Mouse (Mus musculus) limb, embryonic 14.5 days (tissue): ENCODE results near the gene Ghrhr. TPM values are rescaled to one million over a fixed set of nuclear protein-coding genes. Genes with fewer than 3 reads are reported as not detected.

ENCODE experiments used
- ATAC-seq: fragments of 200-750 bp; cut with Nextera tagmentation; 2 replicates; pipeline ENCODE4 v1.8.0; 2017; ENCODE audit warnings: low read depth, moderate number of reproducible peaks, moderate TSS enrichment; ENCODE audit not compliant: low FRiP score
- DNase-seq: peaks from one replicate; pipeline ENCODE4 v3.0.0-alpha.2; 2015; ENCODE audit warnings: low spot score
- H3K27ac ChIP-seq: fragments of 300-500 bp; sonication (generic); replicated peaks from 2 replicates; pipeline ENCODE4 v1.5.1; 2014; ENCODE audit warnings: low read depth, mild to moderate bottlenecking, low read length, moderate library complexity, mixed read lengths
- H3K27me3 ChIP-seq: fragments of 300-500 bp; sonication (generic); 2 replicates; pipeline ENCODE4 v1.6.1; 2014; ENCODE audit warnings: low read length, mixed read lengths; ENCODE audit not compliant: control insufficient read depth, insufficient read depth
- H3K36me3 ChIP-seq: fragments of 300-500 bp; sonication (generic); 2 replicates; pipeline ENCODE4 v1.6.1; 2014; ENCODE audit warnings: mild to moderate bottlenecking, low read length, moderate library complexity, mixed read lengths; ENCODE audit not compliant: control insufficient read depth, insufficient read depth
- H3K4me1 ChIP-seq: fragments of 300-500 bp; sonication (generic); 2 replicates; pipeline ENCODE4 v1.6.1; 2014; ENCODE audit warnings: antibody characterized with exemption, low read length, mixed read lengths; ENCODE audit not compliant: control insufficient read depth, insufficient read depth
- H3K4me2 ChIP-seq: fragments of 300-500 bp; sonication (generic); replicated peaks from 2 replicates; pipeline ENCODE4 v1.6.1; 2014; ENCODE audit warnings: low read depth, mild to moderate bottlenecking, low read length, moderate library complexity; ENCODE audit not compliant: severe bottlenecking
- H3K4me3 ChIP-seq: fragments of 300-500 bp; sonication (generic); replicated peaks from 2 replicates; pipeline ENCODE4 v1.5.1; 2014; ENCODE audit warnings: low read length
- H3K9ac ChIP-seq: fragments of 300-500 bp; sonication (generic); 2 replicates; pipeline ENCODE4 v1.6.1; 2014; ENCODE audit warnings: mild to moderate bottlenecking, low read depth, low read length, moderate library complexity; ENCODE audit not compliant: severe bottlenecking
- H3K9me3 ChIP-seq: fragments of 300-500 bp; sonication (generic); 2 replicates; pipeline ENCODE4 v1.6.1; 2016; ENCODE audit warnings: low read length; ENCODE audit not compliant: control insufficient read depth
- POLR2A ChIP-seq: fragments of 200-500 bp; IDR thresholded peaks from 2 replicates; pipeline ENCODE4 v1.8.0; 2012; ENCODE audit warnings: inconsistent platforms, mild to moderate bottlenecking, moderate library complexity, borderline replicate concordance; ENCODE audit not compliant: insufficient read depth, insufficient read length; ENCODE audit errors: extremely low read depth
- WGBS: fragments of 180-500 bp; shearing (Covaris S2); extraction: QIAGEN DNeasy Blood & Tissue Kit; methylation state at CpG from one replicate; pipeline ENCODE4 v1.1.7; 2014; 5-methylcytosine and 5-hydroxymethylcytosine counted together
- polyA plus RNA-seq, 2 experiments: library from polyadenylated mRNA; depleted of rRNA in 1 of 2; stranded (reverse) in 1 of 2; unstranded in 1 of 2; fragments of >200 nt; fragmentation: Nextera tagmentation in 1 of 2; extraction: Ambion mirVana in 1 of 2; gene quantifications; 2 replicates each; pipeline versions ENCODE4 v1.2.1 to v1.2.3; 2012 to 2014

Ghrhr gene
- polyA plus RNA-seq, 2 experiments = not detected

DNA sequence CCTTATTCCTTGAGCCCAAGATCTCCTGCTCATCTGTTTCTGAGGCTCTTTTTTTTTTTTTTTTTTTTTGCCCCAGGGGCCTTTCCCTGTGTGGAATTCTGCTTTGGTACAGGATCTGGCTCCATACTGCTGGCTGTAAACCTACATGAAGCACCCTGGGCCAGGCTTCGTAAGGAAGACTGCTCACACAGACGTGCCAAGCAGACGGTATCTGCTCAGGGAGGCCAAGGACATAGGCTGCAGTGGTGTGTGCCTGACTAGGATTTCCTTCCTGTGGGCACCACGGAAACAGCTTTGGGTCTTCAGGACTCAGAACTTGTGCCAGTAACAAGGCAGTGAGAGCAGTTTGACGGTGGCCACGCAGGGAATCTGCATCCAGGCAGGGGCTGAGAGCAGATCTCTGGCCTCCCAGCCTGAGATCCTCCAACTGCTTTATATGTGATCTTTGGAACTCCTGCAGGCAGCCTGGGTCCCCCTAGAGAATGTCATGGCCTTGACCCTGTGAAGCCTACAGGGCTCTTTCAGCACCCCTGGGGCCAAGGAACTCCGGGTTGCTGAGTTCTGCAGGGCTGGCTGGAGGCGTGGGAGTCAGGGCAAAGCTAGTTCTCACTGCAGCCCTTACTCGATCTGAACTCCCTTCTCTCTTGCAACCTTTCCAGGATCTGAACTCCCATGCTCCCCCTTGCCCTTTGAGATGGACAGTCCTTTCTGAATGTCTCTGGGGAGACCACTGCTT, 26.1 kb downstream of the Ghrhr start:
- no peak overlapping the region for H3K4me3 ChIP-seq
- no peak overlapping the region for H3K4me2 ChIP-seq
- no peak for DNase-seq
- H3K9me3 ChIP-seq = no peaks in the 10 kb centered on the region
- no peaks in the 10 kb centered on the region for H3K27me3 ChIP-seq
- no peak overlapping the region for H3K27ac ChIP-seq
- WGBS = 68% methylated on average over 9 of the region's 9 CpGs
- TF ChIP-seq POLR2A = no peak
- no peaks in the 10 kb centered on the region; the same call in 1 of the 2 replicates for H3K4me1 ChIP-seq
- H3K36me3 ChIP-seq = no peaks in the 10 kb centered on the region
- no peak for ATAC-seq
- H3K9ac ChIP-seq = no peak overlapping the region

- WGBS = 75% methylated on average over 9 of the region's 9 CpGs
- no peak for DNase-seq
- Histone ChIP-seq H3K9ac (no peak overlapping the region), H3K9me3 (no peaks in the 10 kb centered on the region), H3K4me2 (no peak overlapping the region), H3K4me1 (no peaks in the 10 kb centered on the region; the same call in 1 of the 2 replicates), H3K27me3 (no peaks in the 10 kb centered on the region), H3K27ac (no peak overlapping the region), H3K36me3 (no peaks in the 10 kb centered on the region), H3K4me3 (no peak overlapping the region)
- no peak for TF ChIP-seq POLR2A
- no peak for ATAC-seq
Observed at GRCm38 (mm10) chr6:55403411-55404309, 27.6 kb downstream of the Ghrhr start.

GRCm38 (mm10) chr6:55404421-55404990, 28.4 kb downstream of the Ghrhr start:
- H3K27me3 ChIP-seq = no peaks in the 10 kb centered on the region
- 66% methylated on average over 5 of the region's 5 CpGs for WGBS
- ATAC-seq = no peak

GRCm38 (mm10) chr6:55407345-55407744, 31.2 kb downstream of the Ghrhr start:
- Histone ChIP-seq H3K9me3 (no peaks in the 10 kb centered on the region), H3K4me1 (0 out of 2 replicates have a peak, but pooled peaks cover 2% of the 10 kb centered on the region), H3K4me2 (no peak overlapping the region), H3K36me3 (no peaks in the 10 kb centered on the region), H3K27me3 (no peaks in the 10 kb centered on the region), H3K4me3 (no peak overlapping the region), H3K9ac (no peak overlapping the region), H3K27ac (no peak overlapping the region)
- TF ChIP-seq POLR2A = no peak
- WGBS = 81% methylated on average over 4 of the region's 4 CpGs
- DNase-seq (no peak), ATAC-seq (no peak)

More at GRCm38 (mm10) chr6:55404421-55404990, 28.4 kb downstream of the Ghrhr start:
- TF ChIP-seq POLR2A = no peak
- no peak overlapping the region for H3K9ac ChIP-seq
- H3K9me3 ChIP-seq = no peaks in the 10 kb centered on the region
- no peaks in the 10 kb centered on the region for H3K36me3 ChIP-seq
- no peak for DNase-seq
- no peaks in the 10 kb centered on the region; the same call in 1 of the 2 replicates for H3K4me1 ChIP-seq
- no peak overlapping the region for H3K4me2 ChIP-seq
- no peak overlapping the region for H3K4me3 ChIP-seq
- H3K27ac ChIP-seq = no peak overlapping the region
